Mouse (Mus musculus) 3134 (cell line): ENCODE data around the gene Faxc.

ENCODE experiments used
- DNase-seq: peaks from one replicate; pipeline ENCODE4 v3.0.0-alpha.2; 2011; ENCODE audit warnings: low spot score; ENCODE audit not compliant: insufficient read length; ENCODE audit errors: extremely low read depth

The Faxc gene

GRCm38 (mm10) chr4:21930971-21931771, at the start of gene Faxc:
Gene Faxc (plus strand): TSS chr4:21931329.
- DNase-seq, result peak; percentile 79

GRCm38 (mm10) chr4:21882806-21883205, 48.3 kb upstream of the Faxc start:
- no peak for DNase-seq

GRCm38 (mm10) chr4:21885831-21886230, 45.3 kb upstream of the Faxc start:
- no peak for DNase-seq

GRCm38 (mm10) chr4:21931772-21932630, 872 bp downstream of the Faxc start:
- no peak for DNase-seq

- no peak for DNase-seq
These were observed 4.2 kb downstream of the Faxc start for GRCm38 (mm10) chr4:21935378-21935777.

- no peak for DNase-seq
These were observed 5.3 kb downstream of the Faxc start for GRCm38 (mm10) chr4:21936424-21936823.

- no peak for DNase-seq
These were observed 6.8 kb downstream of the Faxc start for GRCm38 (mm10) chr4:21937890-21938289.

GRCm38 (mm10) chr4:21944672-21945071, 13.5 kb downstream of the Faxc start:
- no peak for DNase-seq

- no peak for DNase-seq
These were observed 20.3 kb downstream of the Faxc start for GRCm38 (mm10) chr4:21951444-21951843.

GRCm38 (mm10) chr4:21952255-21952654, 21.1 kb downstream of the Faxc start:
- no peak for DNase-seq

- DNase-seq, result peak; percentile 50
These were observed 26.6 kb downstream of the Faxc start for GRCm38 (mm10) chr4:21957570-21958321.

- no peak for DNase-seq
These were observed 40.8 kb downstream of the Faxc start for GRCm38 (mm10) chr4:21971949-21972348.

GRCm38 (mm10) chr4:21974126-21974525, 43.0 kb downstream of the Faxc start:
- DNase-seq, result no peak

GRCm38 (mm10) chr4:21980471-21980870, 49.3 kb downstream of the Faxc start:
- DNase-seq, result no peak

GRCm38 (mm10) chr4:21982449-21982848, 51.3 kb downstream of the Faxc start:
- DNase-seq, result no peak

GRCm38 (mm10) chr4:21986857-21987256, 55.7 kb downstream of the Faxc start:
- DNase-seq, result no peak

- no peak for DNase-seq
These were observed 56.3 kb downstream of the Faxc start for GRCm38 (mm10) chr4:21987460-21987859.

- no peak for DNase-seq
These were observed 58.5 kb downstream of the Faxc start for GRCm38 (mm10) chr4:21989571-21990091.

GRCm38 (mm10) chr4:21990580-21991235, 59.6 kb downstream of the Faxc start:
- peak; percentile 24 for DNase-seq

- DNase-seq, result peak; percentile 15
These were observed 86.7 kb downstream of the Faxc start for GRCm38 (mm10) chr4:22017656-22018379.
